Mouse (Mus musculus) induced T-regulatory cell, adult 2 months (primary cell): ENCODE data around the gene Plekhg5.

ENCODE experiments used
- DNase-seq: peaks from one replicate; pipeline ENCODE4 v3.0.0-alpha.2; 2012; ENCODE audit warnings: low read depth

Gene Plekhg5

GRCm38 (mm10) chr4:152146033-152146827, 73.9 kb downstream of the Plekhg5 start:
- no peak for DNase-seq

- DNase-seq, result no peak
Observed at GRCm38 (mm10) chr4:152150546-152150945, 78.2 kb downstream of the Plekhg5 start.

GRCm38 (mm10) chr4:152151451-152151965, 79.2 kb downstream of the Plekhg5 start:
- DNase-seq, result no peak

- DNase-seq, result peak; percentile 49
Observed at GRCm38 (mm10) chr4:152151966-152152544, 79.8 kb downstream of the Plekhg5 start, which contains the start of gene Espn. Gene Espn, minus strand, starts transcription at chr4:152152371.

- DNase-seq, result peak; percentile 96
Observed at GRCm38 (mm10) chr4:152153771-152154177, 81.5 kb downstream of the Plekhg5 start.

GRCm38 (mm10) chr4:152155019-152155418, 82.7 kb downstream of the Plekhg5 start:
- no peak for DNase-seq

GRCm38 (mm10) chr4:152157779-152158584, 85.7 kb downstream of the Plekhg5 start:
- peak; percentile 87 for DNase-seq

GRCm38 (mm10) chr4:152158585-152159284, 86.4 kb downstream of the Plekhg5 start, which contains the start of gene Hes2:
Gene Hes2, plus strand, starts transcription at chr4:152158867.
- peak; percentile 52 for DNase-seq

GRCm38 (mm10) chr4:152159285-152159678, 87.0 kb downstream of the Plekhg5 start:
- no peak for DNase-seq

- no peak for DNase-seq
Observed at GRCm38 (mm10) chr4:152160748-152161147, 88.5 kb downstream of the Plekhg5 start.

- DNase-seq, result no peak
Observed at GRCm38 (mm10) chr4:152161601-152162000, 89.3 kb downstream of the Plekhg5 start.

- DNase-seq, result no peak
Observed at GRCm38 (mm10) chr4:152162748-152163147, 90.5 kb downstream of the Plekhg5 start.
